Mouse (Mus musculus) heart, adult 18-20 months (tissue): ENCODE results near the gene Prkaa2. TPM values are rescaled to one million over a fixed set of nuclear protein-coding genes. Genes with fewer than 3 reads are reported as not detected.
"Not testable (repeated sequence)": the region's sequence is repeated elsewhere in the genome, so short reads cannot be mapped to it uniquely, and the experiment has no call there.

Experiments used
- DNase-seq, 2 experiments: peaks; one replicate each; pipeline ENCODE4 v3.0.0; 2021 to 2022; ENCODE audit warnings: mixed read lengths in 1 of 2
- total RNA-seq, 2 experiments: library from RNA; stranded (reverse); gene quantifications; 2 replicates each; pipeline ENCODE4 v1.2.3; 2021

Gene Prkaa2
- total RNA-seq, 2 experiments from 2014 or later: 80.1 to 83.8 TPM

DNA sequence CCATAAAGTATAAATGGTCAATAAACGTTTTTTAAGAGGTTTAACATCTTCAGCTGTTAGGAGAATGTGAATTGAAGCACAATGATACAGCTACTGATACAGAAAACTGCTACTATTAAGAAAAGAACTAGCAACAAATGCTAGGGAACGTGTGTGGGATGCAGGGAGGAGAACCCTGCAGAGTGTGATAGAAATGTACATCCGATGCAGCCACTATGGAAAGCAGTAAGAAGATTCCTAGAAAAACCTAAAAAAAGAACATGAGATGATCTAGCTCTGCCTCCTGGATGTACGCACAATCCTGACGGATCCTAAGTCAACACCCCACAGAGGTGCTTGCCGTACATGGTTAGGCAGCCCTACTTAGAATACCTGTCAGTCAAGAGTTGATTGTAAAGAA is 82.4 kb downstream of the Prkaa2 start:
- DNase-seq: no peak

DNA sequence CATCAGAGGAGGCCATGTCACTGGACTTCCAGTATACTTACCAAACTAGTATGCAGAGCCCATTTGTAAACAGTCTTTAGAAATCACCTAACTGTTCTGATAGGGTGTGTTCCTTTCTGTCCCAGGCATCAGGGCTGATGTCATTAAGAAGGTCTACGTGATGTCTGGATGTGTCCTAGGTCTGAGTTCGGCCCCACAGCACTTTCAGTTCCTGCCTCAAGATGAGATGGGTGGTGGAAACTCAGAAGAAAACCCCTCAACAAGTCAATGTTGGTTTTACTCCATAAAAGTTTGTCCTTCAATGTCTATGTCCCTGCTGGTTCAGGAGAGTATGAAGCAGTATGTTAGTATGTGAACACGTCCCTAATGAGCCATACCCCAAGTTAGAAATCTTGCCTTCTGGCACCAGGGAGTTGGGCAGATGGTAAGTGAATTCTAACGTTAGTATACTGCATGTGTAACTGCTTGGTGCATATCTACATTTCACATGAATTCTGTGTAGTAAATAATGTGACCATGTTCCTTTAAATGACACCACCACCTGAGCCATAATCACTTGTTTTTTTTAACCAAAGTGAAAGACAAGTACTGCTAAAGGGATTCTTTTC is 93.6 kb downstream of the Prkaa2 start:
- no peak for DNase-seq

DNA sequence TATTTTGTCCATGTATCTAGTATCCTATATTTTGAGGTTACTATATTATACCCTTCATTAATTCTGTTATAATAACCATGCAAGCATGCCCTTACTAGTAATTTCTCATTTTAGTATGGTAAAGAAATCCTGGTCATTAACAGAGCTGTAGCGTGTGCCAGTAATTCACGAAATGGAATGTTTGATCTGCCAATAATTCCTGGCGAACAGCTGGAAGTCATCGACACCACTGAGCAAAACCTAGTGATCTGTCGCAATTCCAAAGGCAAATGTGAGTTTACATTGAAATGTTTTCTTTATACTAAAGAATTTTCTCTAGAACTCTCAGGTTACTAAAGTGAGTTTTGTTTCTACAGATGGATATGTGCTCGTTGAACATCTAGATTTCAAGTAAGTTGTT is 94.2 kb downstream of the Prkaa2 start:
- DNase-seq: no peak

DNA sequence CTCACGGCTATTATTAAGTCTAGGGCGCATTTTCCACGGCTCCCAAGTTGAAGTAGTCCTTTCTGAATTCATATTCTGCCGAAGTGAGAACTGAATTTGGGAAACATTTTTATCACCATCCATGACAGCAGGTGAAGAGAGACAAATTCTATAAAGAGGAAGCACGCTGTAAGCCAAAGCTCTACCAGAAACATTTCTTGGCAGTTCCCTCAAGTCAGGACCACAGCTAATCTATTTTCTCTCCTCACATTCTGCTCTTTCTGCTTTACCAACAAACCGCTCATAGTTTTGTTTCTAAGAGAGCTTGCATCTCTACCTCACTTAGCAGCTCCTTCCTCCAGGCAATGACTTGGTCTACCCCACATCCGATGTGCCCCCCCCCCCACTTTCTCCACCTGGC is 96.0 kb downstream of the Prkaa2 start:
- DNase-seq: no peak

DNA sequence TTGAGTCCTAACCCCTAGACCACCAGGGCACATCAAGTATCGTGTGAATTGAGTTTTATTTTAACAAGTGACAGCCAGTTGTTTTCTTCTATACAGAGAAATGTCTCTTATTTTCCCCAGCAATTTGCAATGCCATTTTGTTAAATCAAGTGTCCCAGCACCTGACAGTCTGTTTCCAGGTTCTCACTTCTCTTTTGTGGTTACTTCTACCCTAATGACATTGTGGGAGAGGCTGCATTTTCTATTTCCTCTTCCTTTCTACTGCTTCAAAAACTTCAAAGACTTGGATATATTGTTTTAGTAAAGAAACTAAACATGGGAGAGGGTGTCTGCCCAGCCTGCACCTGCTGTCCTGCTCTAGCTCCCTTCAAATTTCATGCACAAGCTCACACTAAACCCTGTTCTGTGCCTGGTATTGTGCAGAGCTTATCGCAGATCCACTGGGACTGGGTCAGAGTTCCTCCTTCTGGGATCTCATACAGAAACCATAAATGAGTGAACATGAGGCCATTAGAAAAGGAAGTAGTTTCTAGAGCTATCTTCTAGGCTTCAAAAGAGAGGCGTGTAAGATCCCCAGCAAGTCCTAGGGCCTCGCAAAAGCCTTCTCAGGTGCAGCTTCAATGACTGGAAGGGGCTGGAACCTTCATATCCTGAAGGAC is 102.2 kb downstream of the Prkaa2 start:
- no peak for DNase-seq

DNA sequence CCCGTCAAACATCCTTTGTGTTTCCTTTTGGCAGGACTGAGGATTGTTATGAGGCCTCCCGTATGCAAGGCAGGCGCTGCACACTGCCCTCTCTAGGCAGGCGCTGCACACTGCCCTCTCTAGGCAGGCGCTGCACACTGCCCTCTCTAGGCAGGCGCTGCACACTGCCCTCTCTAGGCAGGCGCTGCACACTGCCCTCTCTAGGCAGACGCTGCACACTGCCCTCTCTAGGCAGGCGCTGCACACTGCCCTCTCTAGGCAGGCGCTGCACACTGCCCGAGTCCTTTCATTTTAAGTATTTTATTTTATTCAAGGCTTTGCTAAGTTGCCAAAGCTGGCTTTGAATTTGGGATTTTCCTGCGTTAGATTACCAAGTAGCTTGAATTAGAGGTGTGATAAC is 105.0 kb downstream of the Prkaa2 start:
- DNase-seq: not testable (repeated sequence)

DNA sequence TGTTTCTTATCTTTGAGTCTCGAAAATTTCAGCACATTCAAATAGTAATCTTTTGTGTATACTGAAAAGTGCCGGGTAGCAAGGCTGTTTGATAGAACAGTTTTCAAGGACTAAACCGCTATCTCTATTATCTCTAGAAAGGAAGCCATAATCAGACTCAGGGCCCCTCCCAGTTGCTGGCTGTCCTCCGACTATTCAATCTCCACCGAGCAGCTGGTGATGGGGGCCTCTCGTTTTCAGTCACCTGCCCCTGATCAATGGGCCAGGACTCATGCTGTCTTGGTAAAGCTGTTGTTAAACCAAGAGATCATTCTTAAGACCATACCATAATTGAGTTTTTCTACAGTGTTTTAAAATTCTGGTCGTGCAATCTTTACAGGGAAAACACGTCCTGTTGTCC is 105.6 kb downstream of the Prkaa2 start:
- no peak for DNase-seq

DNA sequence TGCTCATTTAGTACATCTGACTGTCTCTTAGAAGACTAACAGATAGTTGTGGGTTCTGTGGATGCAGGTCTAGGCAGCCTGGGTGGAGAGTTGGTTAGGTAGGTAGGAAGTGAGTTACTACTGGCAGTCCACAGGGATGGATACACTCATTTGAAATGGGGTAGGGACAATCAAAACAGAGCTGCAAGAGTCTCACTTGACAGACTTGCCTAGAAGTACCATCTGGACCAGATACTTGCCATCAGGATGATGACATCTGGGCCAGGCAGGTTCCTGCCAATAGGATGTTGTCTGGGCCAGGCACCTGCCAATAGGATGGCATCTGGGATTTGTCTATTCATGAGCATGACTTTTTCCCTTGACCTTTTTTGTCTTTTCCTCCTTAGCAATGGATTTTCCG is 108.0 kb downstream of the Prkaa2 start:
- DNase-seq: no peak

DNA sequence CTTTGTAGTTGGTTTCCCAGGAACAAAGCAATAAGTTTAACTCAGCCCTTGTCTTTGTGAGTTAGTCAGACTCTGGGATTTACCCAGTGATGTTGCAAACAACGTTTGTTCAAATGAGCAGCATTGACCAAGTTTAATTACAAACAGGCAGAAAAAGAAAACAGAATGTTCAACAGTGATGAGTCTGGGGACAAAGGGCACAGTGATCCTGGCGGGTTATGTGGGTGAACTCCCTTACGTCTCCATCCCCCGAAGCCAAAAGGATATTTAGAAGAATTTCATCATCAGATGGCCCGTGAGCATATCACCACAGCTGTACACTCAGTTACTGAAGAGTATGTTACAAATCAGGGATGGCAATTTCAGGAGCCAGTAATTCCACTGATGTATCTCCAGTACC is 110.0 kb downstream of the Prkaa2 start:
- peak in 1 of 2 experiments; percentile 16 for DNase-seq

DNA sequence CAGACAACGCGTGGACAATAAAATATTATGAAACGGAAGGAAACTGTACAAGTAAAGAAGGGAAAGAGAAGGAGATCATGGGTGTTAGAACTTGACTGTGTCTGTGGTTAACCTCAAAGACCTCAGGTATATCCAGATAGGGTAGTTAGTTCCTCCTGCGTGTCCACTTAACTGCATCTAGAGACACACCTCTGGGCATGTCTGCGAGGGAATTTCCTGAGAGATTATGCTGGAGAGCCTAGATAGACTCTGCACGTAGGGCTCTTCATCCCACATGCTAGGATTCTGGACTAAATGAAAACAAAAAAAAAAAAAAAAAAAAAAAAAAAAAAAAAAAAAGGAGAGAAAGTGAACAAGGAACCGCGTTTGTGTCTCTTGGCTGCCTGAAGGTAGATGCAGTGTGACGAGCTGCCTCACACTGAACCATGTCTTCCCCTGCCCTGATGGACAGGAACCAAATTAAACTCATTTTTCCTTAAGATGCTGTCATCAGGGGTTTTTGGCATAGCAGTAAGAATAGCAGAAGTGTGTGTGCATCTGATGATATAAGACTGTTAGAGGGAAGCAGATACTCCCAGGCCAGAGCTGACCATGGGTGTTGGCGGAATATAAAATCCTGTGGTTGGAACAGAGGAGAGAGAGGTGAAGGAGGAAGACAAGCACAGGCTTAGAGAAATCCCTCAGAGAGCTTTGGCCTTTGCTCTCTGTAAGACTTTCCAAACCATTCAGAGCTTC is 116.4 kb downstream of the Prkaa2 start:
- DNase-seq: no peak

DNA sequence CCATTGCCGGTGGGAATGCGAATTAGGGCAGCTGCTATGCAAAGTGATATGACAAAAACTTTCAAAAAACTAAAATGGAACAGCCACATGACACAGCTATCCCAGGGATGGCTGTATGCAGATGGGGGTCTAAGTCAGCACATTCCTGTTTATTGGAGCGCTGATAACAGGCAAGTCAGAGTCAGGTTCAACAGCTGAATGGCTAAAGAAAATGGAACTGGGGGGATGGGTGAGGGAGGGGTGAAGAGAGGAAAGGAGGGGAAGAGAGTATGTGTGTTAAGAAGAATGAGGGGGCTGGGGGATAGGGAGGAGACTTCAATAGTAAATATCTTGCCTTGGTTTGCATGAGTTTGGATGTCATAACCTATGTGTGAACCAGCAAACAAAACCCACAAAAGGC is 117.4 kb downstream of the Prkaa2 start:
- DNase-seq: no peak

DNA sequence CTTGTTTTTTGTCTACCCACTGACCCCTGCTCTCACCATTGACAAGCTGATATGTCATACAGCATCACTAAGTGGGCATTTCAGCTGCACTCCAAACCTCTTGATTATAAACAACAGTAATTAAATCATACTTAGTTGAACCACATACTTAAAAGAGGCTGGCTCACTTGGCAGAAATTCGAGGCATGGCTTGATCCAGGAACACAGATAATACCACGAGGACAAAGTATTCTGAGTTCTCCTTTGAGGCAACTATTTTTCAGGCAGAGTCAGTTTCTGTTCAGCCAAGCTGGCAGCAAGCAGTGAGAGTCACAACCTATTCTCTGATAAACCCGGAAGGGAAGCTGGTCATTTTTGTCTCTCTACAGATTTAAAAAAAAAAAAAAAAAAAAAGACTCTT is 119.0 kb downstream of the Prkaa2 start:
- peak in 1 of 2 experiments; percentile 29 for DNase-seq

DNA sequence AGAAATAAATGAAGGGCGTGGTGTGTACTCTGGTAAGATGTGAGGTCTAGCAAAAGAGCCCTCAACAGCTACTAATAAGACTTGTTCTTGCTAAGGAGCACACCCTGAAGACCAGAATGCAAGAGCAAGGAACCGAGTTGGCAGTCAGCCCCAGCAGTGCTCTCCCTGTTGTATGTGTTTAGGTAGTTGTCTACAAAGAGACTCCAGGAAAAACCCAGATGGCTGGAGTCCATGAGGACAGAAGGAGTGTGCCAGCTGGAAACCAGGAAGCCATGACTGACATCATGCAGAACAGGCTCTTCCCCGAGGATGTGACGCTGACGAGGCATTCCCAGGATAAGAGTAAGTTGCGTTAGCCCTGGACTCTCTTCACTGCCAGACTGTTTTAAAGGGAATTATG is 119.7 kb downstream of the Prkaa2 start:
- peak; percentile 27 to 62 for DNase-seq

DNA sequence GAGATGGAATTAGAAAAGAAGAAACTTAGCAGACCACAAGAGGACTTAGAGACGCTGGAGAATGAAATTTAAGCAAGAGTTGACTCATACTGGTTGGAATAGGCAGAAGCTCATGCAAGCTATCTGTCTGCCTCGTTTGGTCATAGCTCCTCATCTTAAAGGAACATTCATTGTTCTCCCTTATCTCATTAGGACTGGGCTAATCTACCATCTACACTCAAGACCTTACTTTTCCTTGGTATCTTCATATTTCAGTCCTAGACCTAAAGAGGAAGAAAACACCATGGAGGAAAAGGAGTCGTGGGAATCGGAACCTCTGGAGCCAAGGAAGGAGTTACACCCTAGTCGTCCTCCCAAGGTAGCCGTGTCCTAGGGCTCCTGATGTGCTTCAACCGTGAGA is 121.0 kb downstream of the Prkaa2 start:
- DNase-seq: no peak

DNA sequence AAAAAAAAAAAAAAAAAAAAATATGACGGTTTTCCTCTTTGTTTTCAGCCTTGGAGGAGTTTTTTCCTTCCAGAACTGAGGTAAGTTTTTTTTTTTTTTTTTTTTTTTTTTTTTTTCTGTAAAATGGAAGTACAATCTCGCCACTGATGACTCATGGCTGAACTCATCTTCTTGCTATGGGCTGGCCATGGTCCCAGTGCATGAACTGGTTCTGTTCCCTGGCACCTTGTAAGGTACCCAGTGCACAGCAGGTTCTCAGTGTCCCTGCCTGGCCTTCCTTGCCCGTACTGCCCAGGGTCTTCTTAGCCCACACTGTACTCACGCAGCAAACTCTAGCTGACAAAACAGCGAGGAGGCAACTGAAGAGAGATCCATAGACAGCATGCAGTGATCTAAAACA is 121.6 kb downstream of the Prkaa2 start:
- DNase-seq: peak in 1 of 2 experiments; percentile 11

DNA sequence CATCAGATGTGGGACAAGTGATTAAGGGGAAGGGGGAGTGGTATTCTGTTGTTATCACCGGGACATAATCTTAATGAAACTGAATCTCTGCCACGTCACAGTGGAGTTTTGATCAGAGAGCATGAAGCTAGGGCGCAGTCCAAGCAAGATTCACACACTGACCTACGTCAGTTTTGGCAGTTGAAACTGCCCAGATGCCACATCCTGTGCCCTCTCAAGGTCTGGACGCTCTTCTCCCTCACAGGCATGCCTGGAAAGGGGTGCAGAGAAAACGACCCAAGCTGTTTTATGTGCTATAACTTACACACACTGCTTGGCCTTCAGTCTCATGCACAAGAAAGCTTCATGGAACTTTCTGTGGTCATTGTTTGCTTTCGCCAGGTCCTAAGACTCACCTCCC is 122.1 kb downstream of the Prkaa2 start:
- DNase-seq: no peak

DNA sequence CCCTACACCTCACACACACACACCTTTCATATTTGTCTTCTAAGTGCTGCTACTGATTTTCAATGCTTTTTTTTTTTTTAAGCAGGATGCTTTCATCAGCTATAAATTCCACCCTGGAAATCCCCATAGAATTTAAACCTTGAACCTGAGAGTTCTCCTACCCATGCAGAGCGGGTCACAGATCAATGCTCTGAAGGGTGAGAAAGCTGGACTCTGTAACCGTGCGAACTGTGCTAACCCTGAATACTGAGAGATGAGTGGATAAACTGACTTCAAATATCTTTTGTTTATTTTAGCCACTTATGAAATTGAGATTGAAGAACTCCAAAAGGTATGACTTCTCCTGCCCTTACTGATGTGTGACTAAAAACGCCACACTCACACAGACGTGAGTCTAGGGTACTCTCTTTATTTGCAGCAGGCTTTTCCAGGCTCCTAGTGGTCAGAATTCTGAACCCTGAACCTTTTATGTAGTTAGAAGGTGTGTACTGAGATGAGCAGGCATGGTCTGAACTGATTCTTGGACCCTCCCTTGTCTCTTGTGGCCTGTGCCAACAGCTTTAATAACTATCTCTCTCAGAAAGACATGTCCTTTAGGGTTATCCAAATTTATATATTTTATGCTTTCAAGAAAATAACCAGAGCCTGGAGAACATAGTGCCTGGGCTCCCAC is 123.6 kb downstream of the Prkaa2 start:
- DNase-seq: no peak

Other genes starting within 250 kb of the Prkaa2 start
- gene C8a, start 233.5 kb downstream of the Prkaa2 start, total RNA-seq: not detected
- gene Fyb2, start 196.4 kb downstream of the Prkaa2 start, total RNA-seq: not detected
- gene Plpp3, start 47.5 kb upstream of the Prkaa2 start, total RNA-seq: 10 to 100 TPM; 56.4 to 57.5 TPM